Mouse (Mus musculus) MEL-GATA-1-ER (cell line): Measurements from ENCODE around the gene Calb2.

Experiments used
- DNase-seq: peaks from one replicate; pipeline ENCODE4 v3.0.0-alpha.2; 2012; ENCODE audit warnings: low read depth; ENCODE audit errors: extremely low read depth

Calb2 gene

GRCm38 (mm10) chr8:110130537-110130936, 37.5 kb downstream of the Calb2 start:
- DNase-seq = no peak

- no peak for DNase-seq
These were observed 48.3 kb downstream of the Calb2 start for GRCm38 (mm10) chr8:110119715-110120114.

- no peak for DNase-seq
These were observed 65.4 kb downstream of the Calb2 start, which contains the start of gene Gm17720 for GRCm38 (mm10) chr8:110102653-110103052. Gene Gm17720 (minus strand): TSS chr8:110102753.

GRCm38 (mm10) chr8:110101676-110102075, 66.3 kb downstream of the Calb2 start:
- no peak for DNase-seq

GRCm38 (mm10) chr8:110100907-110101306, 67.1 kb downstream of the Calb2 start, which contains the start of gene Gm21964:
Gene Gm21964 (plus strand): TSS chr8:110101207.
- no peak for DNase-seq

GRCm38 (mm10) chr8:110091869-110092268, 76.1 kb downstream of the Calb2 start:
- no peak for DNase-seq
